Mouse (Mus musculus) lung, adult 2 months (tissue): ENCODE results near the gene Hsp90aa1.

ENCODE experiments used
- CTCF ChIP-seq: fragments of 200-500 bp; IDR thresholded peaks from 2 replicates; pipeline ENCODE4 v1.5.1; 2011; ENCODE audit warnings: mild to moderate bottlenecking, low read length, control low read depth; ENCODE audit not compliant: insufficient read depth
- POLR2A ChIP-seq: fragments of 200-500 bp; IDR thresholded peaks from 2 replicates; pipeline ENCODE4 v1.6.1; 2011; ENCODE audit warnings: low read depth, mild to moderate bottlenecking, control low read depth, low read length, borderline replicate concordance; ENCODE audit errors: extremely low read depth

- no peak for TF ChIP-seq CTCF
- TF ChIP-seq POLR2A = peak; percentile 89; the same call in 1 of the 2 replicates
Measured at GRCm38 (mm10) chr12:110737170-110738157, 34.9 kb upstream of the Hsp90aa1 start, which contains the start of gene Wdr20.
